Mouse (Mus musculus) cerebellum, postnatal 10 days (tissue): ENCODE measurements around the gene Rab27a.
A peak's percentile ranks its signal among the peaks of the same experiment; 100 is the strongest.
"Not testable (repeated sequence)": the region's sequence is repeated elsewhere in the genome, so short reads cannot be mapped to it uniquely, and the experiment has no call there.

ENCODE experiments used
- DNase-seq, 2 experiments: peaks; one replicate each; pipeline ENCODE4 v3.0.0; 2021; ENCODE audit warnings: mixed read lengths in 2 of 2

The Rab27a gene

DNA sequence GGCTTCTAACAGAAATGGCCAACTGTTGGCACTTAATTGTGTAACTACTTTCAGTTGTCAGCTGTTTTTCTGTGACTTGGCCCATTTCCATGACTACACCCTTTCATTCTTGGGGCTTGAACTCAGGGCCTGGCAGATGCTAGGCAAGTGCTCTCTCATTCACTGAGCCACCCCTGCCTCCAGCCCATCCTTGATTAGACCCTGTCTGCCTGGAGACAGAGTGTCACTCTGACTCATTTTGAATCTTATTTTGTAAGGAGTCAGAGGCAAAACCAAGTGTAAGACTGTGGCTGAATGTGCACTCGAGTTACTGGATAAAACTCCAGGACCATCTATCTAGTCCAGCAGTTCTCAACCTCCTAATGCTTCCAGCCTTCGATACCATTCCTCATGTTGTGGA lies 3.3 kb downstream of the Rab27a start:
- DNase-seq = no peak

DNA sequence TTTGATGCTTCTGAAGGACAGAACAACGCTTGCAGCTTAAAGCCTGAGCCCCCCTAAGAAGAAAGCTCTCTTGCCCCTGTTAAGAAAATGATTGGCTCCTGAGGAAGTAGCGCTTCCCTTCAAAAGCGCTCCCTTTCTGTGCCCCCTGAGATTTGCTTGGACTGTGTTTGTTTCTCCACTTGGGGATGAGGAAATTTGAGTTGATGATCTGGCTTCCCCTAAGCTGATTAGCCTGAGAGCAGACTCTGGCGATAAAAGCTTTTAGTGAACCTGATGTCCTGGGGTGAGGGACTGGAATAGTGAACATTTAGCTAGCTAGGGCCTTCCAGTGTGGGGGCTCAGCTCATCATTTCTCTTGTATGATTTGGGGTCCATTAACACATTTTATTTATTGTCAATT lies 4.3 kb downstream of the Rab27a start:
- DNase-seq = no peak

DNA sequence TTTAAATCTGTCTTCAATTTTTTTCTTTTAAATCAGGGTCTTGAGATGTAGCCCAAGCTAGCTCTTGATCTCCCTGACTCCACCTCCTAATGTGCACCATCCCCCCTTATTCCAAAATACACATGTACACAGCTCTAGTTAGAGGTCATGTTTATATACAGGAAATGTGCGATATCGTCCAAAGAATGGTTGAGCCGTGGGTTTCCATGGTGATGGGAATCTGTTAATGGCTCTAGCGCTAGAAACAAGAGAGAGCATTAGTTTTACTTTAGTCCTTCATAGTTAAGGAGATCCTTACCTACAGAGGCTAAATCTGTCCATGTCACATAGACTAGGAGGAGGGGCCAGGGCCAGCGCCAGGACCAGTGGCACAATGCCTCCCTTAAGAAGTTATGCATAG lies 5.2 kb downstream of the Rab27a start:
- DNase-seq = no peak

DNA sequence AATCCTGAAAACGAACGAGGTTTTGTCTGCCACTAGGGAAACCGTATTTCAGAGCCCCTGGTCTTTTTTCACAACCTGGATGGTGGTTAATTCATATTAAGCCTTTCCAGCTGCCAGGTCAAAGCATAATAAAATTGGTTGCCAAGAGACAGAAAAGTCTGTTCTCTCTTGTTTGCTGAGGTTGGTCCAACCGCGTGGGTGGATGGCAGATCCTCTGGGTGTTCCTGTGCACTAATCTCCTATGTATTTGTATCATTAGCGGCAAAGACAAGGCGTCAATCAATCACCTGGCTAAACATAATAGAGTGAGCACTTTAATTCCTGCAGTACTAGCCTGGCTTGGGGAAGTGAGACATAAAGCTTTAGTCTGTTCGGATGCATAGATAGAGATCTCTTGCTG lies 6.0 kb downstream of the Rab27a start:
- DNase-seq = no peak

DNA sequence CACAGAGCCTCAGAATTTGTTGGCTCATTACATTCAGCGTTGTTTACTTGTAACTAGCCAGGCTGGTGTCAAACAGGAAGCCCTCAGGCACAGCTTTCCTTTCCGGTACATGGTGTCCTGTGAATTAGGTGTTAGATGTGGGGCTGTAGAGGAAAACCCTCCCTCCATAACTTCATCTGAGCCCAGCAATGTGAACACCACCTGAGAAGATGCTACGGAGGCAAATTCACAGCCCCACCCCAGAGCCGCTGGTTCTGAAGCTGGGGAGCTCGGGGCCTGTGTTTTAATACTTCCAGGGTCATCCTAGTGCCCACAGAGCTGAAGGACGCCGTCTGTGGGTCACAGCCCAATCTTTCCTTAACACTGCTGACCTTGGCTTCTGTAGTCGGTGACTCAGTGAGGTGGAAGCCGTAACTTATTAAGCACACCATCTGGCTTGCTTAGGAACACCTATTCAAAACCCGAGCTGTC lies 10.8 kb downstream of the Rab27a start:
- no peak for DNase-seq

DNA sequence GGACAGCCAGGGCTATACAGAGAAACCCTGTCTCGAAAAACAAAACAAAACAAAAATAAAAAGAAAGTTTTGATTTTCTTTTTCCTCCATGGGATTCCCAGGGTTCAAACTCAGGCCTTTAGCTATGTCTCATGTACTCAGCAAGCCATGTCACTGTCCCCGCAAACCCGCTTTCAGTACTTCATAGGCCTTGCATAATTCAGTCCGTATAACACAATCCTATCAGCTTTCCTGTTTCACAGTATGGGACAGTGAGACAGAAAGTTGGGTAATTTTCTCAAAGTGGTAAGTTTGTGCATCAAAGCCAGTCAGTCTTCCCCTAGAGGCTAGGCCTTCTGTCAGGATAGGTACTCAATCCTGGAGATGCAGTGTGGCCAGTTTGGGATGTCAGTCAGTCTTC lies 14.6 kb downstream of the Rab27a start:
- no peak for DNase-seq

DNA sequence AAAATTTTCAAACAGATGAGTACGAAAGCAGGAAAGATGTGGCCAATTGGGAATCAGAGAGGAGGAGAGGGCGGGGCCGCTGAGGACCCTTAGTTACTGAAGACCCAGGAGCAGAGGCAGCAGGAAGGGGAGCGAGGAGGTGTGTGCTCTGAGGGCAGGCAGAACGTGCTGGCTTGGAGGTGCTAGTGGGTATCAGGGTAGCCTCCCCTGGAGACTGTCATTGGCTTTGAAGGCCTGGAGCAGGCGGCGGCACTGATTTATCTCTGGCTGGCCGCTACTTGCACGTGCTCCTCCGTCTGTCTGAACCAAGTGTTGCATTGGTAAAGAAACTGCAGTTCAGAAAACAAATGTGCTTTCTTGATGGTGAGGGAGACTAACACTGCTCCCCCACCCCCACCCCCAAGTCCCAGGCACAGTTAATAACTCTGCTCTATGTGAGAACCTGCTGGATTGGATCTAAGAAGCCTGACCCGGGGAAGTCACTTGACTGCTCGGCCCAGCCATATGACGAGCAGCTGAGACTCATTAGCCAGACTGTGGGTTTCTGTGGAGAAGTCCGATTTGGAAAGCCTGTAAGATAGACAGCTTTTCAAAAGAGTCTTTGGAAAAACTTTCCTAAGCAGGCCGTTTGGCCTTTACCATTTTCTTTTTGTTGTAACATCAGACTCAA lies 19.1 kb downstream of the Rab27a start:
- peak; percentile 35 to 38 for DNase-seq

DNA sequence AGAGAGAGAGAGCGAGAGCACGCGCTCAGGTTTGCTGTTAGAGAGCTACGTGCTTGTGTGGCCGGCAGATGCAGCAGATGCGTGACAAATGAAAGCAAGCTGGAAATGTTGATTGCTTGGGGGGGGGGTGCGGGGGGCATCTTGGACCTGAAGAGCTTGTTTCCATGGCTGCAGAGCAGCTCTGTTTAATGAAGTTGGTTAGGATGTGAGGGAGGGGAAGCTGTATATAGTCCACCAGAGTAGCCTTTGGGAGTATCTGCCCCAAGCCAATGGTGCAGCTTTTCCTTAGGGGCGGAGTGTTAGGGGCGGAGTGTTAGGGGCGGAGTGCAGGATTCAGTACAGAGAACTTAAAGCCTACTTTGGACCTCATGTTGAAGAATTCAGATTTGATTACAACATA lies 22.4 kb downstream of the Rab27a start:
- DNase-seq = no peak

DNA sequence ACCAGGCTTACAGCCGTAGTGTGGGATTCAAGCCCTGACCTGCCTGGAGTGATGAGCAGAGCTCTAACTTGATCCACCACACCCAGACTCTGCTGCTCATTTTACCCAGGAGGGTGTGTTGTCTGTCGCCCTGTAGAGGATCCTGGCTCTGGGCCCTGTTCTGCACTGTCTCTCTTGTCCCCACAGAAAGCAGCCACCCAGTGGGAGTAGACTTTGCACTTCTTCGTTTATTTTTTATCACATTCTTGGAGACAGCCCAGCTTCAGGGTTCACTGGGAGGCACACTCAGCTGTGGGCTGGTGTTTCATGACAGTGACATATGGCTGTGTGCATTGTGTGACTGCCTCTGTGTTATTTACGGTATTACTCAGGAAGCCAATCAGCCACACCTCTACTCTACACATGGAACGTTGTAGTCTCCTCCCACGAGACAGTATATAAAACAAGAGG lies 23.6 kb downstream of the Rab27a start:
- no peak for DNase-seq

DNA sequence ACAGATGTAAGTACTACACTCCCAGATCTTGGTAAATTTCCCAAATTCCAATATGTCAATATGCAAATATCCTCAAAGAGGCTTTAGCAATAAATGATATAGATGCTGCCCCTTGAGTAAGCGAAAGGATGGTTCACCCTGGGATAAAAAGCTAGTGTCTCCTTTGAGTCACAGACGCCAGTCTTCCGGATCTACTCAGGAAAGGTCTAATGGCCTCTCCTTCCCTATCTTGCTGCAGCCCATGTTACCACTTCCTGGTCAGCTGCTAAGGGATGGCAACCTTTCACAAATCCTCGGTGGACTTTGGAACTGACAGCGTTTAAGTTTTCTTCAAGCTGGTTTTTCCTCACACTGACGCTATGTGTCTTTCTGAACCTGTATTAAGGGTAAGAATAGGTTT lies 24.0 kb downstream of the Rab27a start:
- no peak for DNase-seq

DNA sequence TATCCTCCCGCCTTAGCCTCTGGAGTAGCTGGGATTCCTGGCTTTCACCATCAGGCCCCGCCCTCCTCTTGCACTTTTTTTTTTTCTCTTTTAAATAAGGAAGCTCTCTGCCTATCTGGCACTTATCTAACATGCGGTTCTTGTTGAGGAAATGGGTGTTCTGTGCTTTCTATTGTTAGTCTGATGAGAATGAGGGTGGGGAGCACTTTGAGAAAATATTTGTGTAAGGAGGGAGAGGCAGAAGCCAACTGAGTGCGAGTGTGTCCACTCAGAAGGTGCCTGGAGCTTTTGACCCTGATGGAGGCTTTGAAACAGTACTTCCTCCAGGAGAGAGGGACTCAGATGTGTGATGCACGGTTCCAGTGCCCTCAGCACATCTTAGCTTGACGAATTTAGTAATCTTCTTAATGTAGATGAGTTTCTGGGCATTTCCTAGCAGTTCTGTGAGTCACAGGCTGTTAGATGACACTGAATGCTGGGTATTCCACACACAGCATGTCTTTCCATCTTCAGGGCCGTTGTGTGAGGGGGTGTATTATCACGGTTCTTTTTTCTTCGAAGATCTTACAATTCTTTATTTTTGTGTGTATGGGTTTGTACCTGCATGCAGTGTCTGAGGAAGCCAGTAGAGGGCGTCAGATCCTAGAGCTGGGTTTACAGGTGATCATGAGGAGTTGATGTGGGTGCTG lies 26.5 kb downstream of the Rab27a start:
- DNase-seq = no peak

DNA sequence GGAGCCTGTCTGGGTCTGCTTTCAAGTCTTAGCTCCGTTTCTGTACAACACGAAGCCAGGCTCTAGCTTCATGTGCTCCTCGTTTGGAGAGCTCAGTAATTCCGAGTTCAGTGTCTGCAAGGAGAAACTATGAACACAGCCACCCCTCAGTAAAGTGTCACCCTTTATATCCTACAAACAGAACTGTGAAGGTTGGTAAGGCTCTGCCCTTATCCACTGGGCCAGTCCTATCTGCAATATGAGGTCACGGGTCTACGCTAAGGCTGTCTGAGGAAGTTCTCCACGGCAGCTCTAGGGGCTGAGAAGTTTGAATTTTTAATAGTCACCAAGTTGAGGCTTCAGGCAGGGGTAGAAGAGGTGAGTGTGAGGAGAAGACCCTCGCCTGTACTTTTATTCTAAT lies 27.8 kb downstream of the Rab27a start:
- DNase-seq = no peak

DNA sequence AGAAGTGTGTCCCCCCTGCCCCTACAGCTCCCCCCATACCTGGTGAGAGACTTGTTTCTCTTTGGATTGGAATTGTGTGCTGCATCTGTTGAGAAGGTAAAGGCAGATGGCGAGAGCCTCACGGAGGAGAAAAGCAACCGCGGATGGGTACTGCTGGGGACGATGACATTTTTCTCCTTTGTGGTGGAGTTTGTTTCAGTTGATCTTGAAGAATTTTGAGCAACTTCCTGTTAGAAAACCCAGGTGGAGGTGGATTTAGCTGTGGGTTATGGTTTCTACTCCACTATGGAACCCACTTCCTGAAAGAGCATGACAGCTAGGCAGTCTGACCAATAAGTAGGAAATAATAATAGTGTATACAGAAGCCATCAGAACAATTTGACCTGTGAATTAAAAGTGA lies 28.5 kb downstream of the Rab27a start:
- DNase-seq = no peak

DNA sequence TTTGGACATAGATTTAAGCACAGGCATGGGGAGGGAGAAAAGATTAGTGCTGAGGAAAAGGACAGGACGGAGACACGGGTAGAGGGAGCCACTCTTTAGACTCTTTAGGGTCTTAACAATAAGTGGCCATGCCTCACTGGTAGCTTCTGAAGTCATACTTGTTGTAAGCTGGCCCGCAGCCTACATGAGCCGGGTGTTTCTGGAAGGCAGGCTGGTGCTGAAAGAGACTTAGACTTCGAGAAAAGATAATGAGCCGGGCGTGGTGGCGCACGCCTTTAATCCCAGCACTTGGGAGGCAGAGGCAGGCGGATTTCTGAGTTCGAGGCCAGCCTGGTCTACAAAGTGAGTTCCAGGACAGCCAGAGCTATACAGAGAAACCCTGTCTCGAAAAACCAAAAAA lies 34.7 kb downstream of the Rab27a start:
- not testable (repeated sequence) for DNase-seq

DNA sequence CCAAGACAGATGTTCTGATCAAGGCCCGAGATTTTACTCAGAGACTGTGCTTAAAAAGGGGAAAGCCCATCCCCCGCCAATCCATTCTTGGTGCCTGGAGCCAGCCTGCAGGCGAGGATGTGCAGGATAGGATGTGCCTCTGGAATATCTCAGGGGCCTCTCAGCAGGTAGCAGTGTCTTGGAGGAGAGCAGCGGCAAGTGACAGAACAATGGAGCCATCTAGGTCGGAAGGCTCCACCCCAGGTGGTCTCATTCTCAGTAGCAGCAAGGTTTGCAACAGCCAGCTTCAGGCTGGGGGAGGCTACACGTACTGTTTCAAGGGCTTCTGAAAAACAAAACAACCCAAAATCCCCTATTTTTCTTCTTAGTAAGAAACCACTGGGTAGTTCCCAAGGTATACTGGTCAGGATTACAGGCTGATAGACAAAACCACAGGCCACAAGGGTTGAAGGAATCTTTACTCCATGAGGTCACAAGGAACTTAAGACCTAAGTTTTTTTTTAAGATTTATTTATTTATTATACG lies 35.2 kb downstream of the Rab27a start:
- DNase-seq = peak in 1 of 2 experiments; percentile 15

DNA sequence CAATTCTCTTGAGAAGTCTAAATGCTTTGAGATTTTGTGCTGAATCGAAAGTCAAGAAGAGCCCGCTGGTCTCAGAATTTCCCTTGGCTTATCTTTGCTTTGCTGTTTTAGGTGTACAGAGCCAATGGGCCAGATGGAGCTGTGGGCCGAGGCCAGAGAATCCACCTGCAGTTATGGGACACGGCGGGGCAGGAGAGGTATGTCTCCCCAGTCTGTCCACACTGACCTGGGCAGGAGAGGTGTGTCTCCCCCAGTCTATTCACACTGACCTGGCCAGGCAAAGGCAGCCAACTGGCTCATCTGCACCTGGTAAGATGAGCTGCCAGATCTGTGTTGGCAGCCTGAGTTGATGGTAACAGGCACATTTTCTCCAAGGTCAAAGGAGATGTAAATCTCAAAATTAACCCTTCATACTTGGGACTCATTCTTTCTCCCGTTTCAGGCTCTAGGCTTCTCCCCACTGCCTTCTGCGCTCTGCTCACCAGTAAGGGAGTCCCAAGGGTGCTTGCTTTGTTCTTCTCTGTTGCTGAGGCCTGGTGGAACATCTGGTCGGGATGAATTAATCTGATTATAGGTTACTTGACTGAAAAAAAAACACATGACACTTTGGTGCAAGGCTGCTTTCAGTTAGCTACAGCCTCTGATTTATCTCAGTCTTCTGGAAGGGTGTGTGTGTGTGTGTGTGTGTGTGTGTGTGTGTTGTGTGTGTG lies 37.8 kb downstream of the Rab27a start:
- peak; percentile 85 to 89 for DNase-seq

DNA sequence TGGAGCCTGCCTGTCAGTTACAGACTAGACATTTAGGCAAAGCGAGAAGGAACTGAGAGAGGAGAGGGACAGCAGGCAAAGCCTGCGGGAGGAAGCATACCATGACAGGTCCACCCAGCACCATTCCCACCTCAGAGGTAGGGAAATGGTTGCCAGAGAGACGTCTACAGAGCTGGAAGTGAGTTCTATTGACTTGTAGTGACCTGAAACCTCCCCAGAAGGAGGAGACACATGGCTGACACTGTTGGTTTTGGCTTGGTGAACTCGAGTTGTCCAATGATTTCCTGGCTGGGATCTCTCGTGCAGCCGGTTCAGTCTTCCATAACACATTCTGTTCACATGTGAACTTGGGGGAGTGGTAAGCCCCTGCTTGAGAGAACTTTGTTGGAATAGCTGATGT lies 39.3 kb downstream of the Rab27a start:
- DNase-seq = peak; percentile 69

DNA sequence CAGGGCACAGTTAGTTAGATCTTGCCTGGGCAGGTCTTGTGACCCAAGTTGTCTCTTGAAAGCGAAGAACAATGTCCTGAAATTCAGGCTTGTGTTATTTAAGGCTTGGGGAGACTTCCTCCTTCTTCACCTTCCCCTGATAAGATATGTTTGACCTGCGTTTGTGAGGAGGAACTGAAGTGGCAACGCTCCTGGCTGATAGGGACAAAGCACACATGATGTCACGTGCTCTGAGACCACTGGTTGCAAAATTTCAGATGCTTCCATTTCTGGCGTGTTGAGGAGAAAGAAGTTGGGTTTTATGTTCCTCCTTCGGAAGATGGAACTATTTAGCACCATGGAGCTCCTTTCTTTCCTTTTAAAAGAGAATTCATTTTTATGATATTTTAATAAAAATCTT lies 41.2 kb downstream of the Rab27a start:
- DNase-seq = no peak

DNA sequence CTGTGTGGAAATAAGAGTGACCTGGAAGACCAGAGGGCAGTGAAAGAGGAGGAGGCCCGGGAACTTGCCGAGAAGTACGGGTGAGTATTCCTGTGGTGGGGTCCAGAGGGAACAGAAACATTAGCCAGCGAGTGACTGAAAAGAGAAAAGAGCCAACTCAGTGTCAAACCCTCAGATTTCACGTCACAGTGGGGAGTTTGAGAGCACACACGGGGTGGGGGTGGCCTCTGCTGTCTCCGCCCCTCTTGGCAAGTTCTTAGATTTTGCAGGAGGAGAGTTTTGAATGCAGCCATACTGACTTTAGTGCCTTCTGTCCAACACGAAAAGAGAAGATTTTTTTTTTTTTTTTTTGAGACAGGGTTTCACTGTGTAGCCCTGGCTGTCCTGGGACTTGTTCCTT lies 42.5 kb downstream of the Rab27a start:
- peak in 1 of 2 experiments; percentile 40 for DNase-seq

DNA sequence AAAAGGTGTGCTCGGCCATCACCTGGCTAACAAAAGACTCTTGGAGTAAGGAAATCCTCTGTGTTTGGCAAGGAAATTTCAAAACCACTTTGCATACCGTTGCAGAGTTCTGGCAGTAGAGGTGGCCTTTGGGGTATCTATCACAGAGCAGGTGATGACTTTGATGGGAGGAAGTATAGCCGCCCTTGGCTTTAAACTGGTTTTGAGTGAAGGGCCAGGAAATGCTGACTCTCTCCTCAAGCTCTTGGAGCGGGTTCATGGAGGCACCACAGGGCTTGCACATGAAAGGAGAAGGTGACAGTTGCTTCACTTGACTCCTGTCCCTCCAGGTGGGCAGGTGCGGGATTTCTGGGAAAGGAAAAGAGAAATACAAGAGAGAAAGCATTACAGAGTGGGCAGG lies 42.9 kb downstream of the Rab27a start:
- no peak for DNase-seq

DNA sequence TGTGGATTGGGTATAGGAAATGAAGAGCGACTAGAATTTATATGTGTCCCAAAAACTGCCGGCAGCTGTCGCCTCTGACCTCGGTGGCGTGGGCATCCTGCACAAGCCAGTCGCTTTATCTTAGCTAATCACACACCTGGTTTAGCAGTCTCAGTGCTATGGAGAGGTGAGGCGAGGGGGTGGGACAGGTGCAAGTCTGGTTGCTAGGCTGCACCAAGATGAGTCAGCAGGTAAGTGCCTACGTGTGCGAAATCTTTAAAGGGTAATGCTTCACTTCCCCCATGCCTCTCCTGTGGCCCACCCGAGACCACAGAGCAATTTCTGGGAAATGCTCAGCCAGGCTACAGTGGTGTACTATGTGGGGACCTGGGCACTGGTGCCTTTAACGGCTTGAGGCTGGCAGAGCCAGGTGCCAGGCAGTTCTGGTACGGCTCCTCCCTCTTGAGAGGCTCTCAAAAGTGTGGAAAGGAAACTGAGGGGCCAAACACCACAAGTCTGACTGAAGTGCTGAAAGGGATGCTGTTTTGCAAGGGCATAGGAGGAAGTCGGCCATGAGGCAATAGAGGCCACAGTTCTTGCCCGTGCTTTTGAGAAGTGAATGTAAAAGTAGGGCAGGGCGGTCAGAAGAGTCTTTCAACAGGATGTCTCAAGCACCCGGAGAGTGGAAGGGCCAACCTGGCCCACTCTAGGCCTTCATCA lies 44.7 kb downstream of the Rab27a start:
- peak in 1 of 2 experiments; percentile 6 for DNase-seq

DNA sequence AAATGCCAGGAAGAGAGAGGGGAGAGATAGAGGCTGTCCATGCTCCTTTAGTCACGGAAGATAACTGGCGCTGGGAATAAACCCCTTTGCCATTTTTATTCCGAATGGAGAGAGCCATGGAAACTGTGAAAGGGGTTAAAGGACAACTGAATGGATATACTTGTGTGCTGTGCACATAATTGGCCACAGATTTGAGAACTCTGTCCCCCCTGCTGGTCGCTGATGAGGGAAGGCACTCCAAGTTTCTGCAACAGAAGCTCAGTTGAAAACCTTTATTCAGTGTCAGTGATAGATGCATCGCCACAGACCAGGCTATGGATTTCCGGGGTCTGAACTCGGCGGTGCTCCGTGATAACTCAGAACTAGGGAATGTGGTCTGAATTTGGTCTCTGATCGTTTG lies 45.5 kb downstream of the Rab27a start:
- DNase-seq = peak in 1 of 2 experiments; percentile 28

DNA sequence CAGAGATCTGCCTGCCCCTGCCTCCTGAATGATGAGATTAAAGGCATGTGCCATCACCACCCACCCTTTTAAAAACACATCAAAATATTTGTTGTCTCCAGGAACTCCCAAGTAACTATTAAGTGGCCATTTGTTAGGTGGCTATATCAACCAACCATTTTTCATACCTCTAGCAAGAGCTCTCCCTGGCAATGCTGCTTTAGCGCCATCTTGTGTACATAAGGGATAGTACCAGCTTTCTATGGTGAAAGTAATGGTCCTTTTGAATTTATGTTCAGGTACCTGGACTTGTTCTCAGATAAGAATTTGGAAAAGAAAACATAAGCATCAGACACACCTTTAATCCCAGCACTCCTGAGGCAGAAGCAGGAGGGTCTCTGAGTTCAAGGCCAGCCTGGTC lies 47.1 kb downstream of the Rab27a start:
- peak; percentile 68 to 80 for DNase-seq
